Mouse (Mus musculus) intestine, embryonic 16.5 days (tissue): ENCODE measurements around the gene Defb48. TPM values are rescaled to one million over a fixed set of nuclear protein-coding genes. Genes with fewer than 3 reads are reported as not detected.

Experiments used
- ATAC-seq: fragments of 200-750 bp; cut with Nextera tagmentation; 2 replicates; pipeline ENCODE4 v1.8.0; 2017; ENCODE audit warnings: moderate TSS enrichment, moderate library complexity
- H3K27ac ChIP-seq: fragments of 300-500 bp; sonication (generic); 2 replicates; pipeline ENCODE4 v1.5.1; 2014; ENCODE audit warnings: mild to moderate bottlenecking, low read length
- H3K27me3 ChIP-seq: fragments of 300-500 bp; sonication (generic); replicated peaks from 2 replicates; pipeline ENCODE4 v1.6.1; 2014; ENCODE audit warnings: low read length, control low read depth, mixed read lengths; ENCODE audit not compliant: control insufficient read depth, insufficient read depth
- H3K36me3 ChIP-seq: fragments of 300-500 bp; sonication (generic); 2 replicates; pipeline ENCODE4 v1.6.1; 2014; ENCODE audit warnings: low read length, control low read depth; ENCODE audit not compliant: control insufficient read depth, insufficient read depth
- H3K4me1 ChIP-seq: fragments of 300-500 bp; sonication (generic); 2 replicates; pipeline ENCODE4 v1.6.1; 2014; ENCODE audit warnings: low read length, control low read depth, mixed read lengths; ENCODE audit not compliant: control insufficient read depth, insufficient read depth
- H3K4me2 ChIP-seq: fragments of 300-500 bp; sonication (generic); 2 replicates; pipeline ENCODE4 v1.6.1; 2014; ENCODE audit warnings: low read depth, low read length, control low read depth
- H3K4me3 ChIP-seq: fragments of 300-500 bp; sonication (generic); 2 replicates; pipeline ENCODE4 v1.5.1; 2014; ENCODE audit warnings: mild to moderate bottlenecking, low read length
- H3K9ac ChIP-seq: fragments of 300-500 bp; sonication (generic); 2 replicates; pipeline ENCODE4 v1.6.1; 2014; ENCODE audit warnings: low read depth, low read length
- H3K9me3 ChIP-seq: fragments of 300-500 bp; sonication (generic); 2 replicates; pipeline ENCODE4 v1.6.1; 2016; ENCODE audit warnings: low read length, control low read depth; ENCODE audit not compliant: control insufficient read depth
- WGBS: fragments of 180-500 bp; shearing (Covaris S2); extraction: QIAGEN DNeasy Blood & Tissue Kit; methylation state at CpG from one replicate; pipeline ENCODE4 v1.1.7; 2014; 5-methylcytosine and 5-hydroxymethylcytosine counted together
- polyA plus RNA-seq: library from polyadenylated mRNA; unstranded; fragments of >200 nt; fragmentation: Nextera tagmentation; extraction: Ambion mirVana; gene quantifications from 2 replicates; pipeline ENCODE4 v1.2.1, GENCODE M21; 2015

Gene Defb48
- polyA plus RNA-seq, 1 experiment from 2014 or later, result not detected

GRCm38 (mm10) chr14:62939435-62939834 lies 44.9 kb downstream of the Defb48 start:
- Histone ChIP-seq H3K36me3 (no peaks in the 10 kb centered on the region), H3K9ac (no peak overlapping the region), H3K4me1 (no peaks in the 10 kb centered on the region), H3K27me3 (no peaks in the 10 kb centered on the region), H3K9me3 (peaks cover 4% of the 10 kb centered on the region), H3K27ac (no peak overlapping the region), H3K4me2 (no peak overlapping the region), H3K4me3 (no peak overlapping the region)
- WGBS, result 97% methylated on average over 3 of the region's 3 CpGs
- no peak for ATAC-seq

GRCm38 (mm10) chr14:62937675-62938074 lies 46.6 kb downstream of the Defb48 start:
- Histone ChIP-seq H3K9me3 (peaks cover 4% of the 10 kb centered on the region), H3K36me3 (no peaks in the 10 kb centered on the region), H3K9ac (no peak overlapping the region), H3K4me3 (no peak overlapping the region), H3K4me2 (no peak overlapping the region), H3K27me3 (no peaks in the 10 kb centered on the region), H3K27ac (no peak overlapping the region), H3K4me1 (no peaks in the 10 kb centered on the region)
- no peak for ATAC-seq
- WGBS, result 70% methylated on average over 5 of the region's 5 CpGs

- H3K27me3 ChIP-seq, result no peaks in the 10 kb centered on the region
- H3K4me3 ChIP-seq, result no peak overlapping the region
- H3K4me1 ChIP-seq, result no peaks in the 10 kb centered on the region
- 87% methylated on average over 6 of the region's 6 CpGs for WGBS
- H3K9ac ChIP-seq, result no peak overlapping the region
- ATAC-seq, result no peak
- H3K36me3 ChIP-seq, result no peaks in the 10 kb centered on the region
- peaks cover 4% of the 10 kb centered on the region for H3K9me3 ChIP-seq
- no peak overlapping the region for H3K27ac ChIP-seq
- H3K4me2 ChIP-seq, result no peak overlapping the region
These were observed 47.5 kb downstream of the Defb48 start for GRCm38 (mm10) chr14:62936631-62937380.

DNA sequence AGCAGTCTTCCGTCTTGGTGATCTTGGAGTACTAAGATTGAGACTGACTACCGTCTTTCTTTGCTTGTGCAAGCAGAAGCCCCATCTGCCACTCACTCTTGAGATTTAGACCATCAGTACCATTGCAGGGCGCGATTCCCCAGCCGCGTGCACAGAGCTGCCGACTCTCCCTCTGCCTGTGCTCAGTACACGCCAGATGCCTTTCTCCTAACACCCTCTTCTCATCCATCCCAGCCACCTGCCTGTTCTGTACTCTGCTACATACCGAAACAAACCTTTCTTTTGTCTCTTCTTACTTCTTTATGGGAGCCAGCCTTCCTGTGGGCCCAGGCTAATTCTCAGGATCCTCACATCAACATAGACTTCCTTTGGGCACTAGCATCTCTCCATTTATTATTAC lies 48.9 kb downstream of the Defb48 start:
- no peak overlapping the region for H3K27ac ChIP-seq
- H3K9me3 ChIP-seq, result peaks cover 4% of the 10 kb centered on the region
- no peak overlapping the region for H3K9ac ChIP-seq
- no peak overlapping the region for H3K4me3 ChIP-seq
- no peak overlapping the region for H3K4me2 ChIP-seq
- H3K27me3 ChIP-seq, result no peaks in the 10 kb centered on the region
- no peaks in the 10 kb centered on the region for H3K4me1 ChIP-seq
- no peak for ATAC-seq
- WGBS, result 77% methylated on average over 9 of the region's 9 CpGs
- H3K36me3 ChIP-seq, result no peaks in the 10 kb centered on the region

- Histone ChIP-seq H3K27ac (no peak overlapping the region), H3K4me2 (no peak overlapping the region), H3K27me3 (no peaks in the 10 kb centered on the region), H3K4me3 (no peak overlapping the region), H3K4me1 (no peaks in the 10 kb centered on the region), H3K9ac (no peak overlapping the region), H3K9me3 (no peaks in the 10 kb centered on the region), H3K36me3 (no peaks in the 10 kb centered on the region)
- ATAC-seq, result no peak
- WGBS, result 67% methylated on average over 5 of the region's 5 CpGs
These were observed 56.2 kb downstream of the Defb48 start for GRCm38 (mm10) chr14:62928101-62928541.

Other genes with a start within 250 kb of the Defb48 start
- 13.1 and 16.7 TPM in 2 replicates for gene Ints6, start 223.3 kb downstream of the Defb48 start, polyA plus RNA-seq
- 3.1 and 3.8 TPM in 2 replicates for gene Wdfy2, start 146.8 kb downstream of the Defb48 start, polyA plus RNA-seq
- not detected in 2 replicates for gene Defb47, start 13.6 kb upstream of the Defb48 start, polyA plus RNA-seq
- not detected in 2 replicates for gene Defb43, start 27.3 kb upstream of the Defb48 start, polyA plus RNA-seq
- 0.17 and 0.18 TPM in 2 replicates for gene Defb42, start 62.5 kb upstream of the Defb48 start, polyA plus RNA-seq
- not detected in 2 replicates for gene Defb30, start 65.5 kb upstream of the Defb48 start, polyA plus RNA-seq